Mouse (Mus musculus): ENCODE data around the gene Hdac4. TPM values are rescaled to one million over a fixed set of nuclear protein-coding genes. Genes with fewer than 3 reads are reported as not detected.

The Hdac4 gene
- polyA plus RNA-seq, 1 experiment, result 30.0 TPM

DNA sequence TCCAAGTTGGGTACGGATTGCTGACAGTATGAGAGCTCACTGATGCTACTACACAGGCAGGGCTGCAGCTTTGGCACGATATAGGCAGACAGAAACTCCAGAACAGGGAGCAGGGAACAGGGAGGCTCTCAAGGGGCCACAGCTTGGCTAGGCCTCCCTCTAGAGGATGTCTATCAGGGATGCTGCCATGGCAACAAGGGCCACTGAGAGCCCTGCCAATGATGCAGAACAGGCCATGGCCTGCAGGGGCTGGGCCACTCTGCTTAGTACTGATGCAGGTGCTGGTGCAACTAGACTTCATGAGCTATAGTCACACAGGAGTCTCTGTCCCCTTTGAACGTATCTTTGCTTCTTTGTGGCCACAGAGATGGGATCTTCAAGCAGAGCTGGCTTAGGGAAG, 217.1 kb downstream of the Hdac4 start:
- TF ChIP-seq POLR2A (IDR thresholded peaks at IDR 0.05; ENCODE audit: low read depth, low read length), result no peak
- no peak for TF ChIP-seq CTCF (IDR thresholded peaks at IDR 0.05; ENCODE audit: borderline replicate concordance, insufficient read depth, low read length)
- Histone ChIP-seq H3K27ac (ENCODE audit: insufficient read depth, low read length) (no peak overlapping the region), H3K4me3 (ENCODE audit: insufficient read depth, low read length) (no peak overlapping the region), H3K4me1 (ENCODE audit: control insufficient read depth, insufficient read depth, low read length) (no peaks in the 10 kb centered on the region)

DNA sequence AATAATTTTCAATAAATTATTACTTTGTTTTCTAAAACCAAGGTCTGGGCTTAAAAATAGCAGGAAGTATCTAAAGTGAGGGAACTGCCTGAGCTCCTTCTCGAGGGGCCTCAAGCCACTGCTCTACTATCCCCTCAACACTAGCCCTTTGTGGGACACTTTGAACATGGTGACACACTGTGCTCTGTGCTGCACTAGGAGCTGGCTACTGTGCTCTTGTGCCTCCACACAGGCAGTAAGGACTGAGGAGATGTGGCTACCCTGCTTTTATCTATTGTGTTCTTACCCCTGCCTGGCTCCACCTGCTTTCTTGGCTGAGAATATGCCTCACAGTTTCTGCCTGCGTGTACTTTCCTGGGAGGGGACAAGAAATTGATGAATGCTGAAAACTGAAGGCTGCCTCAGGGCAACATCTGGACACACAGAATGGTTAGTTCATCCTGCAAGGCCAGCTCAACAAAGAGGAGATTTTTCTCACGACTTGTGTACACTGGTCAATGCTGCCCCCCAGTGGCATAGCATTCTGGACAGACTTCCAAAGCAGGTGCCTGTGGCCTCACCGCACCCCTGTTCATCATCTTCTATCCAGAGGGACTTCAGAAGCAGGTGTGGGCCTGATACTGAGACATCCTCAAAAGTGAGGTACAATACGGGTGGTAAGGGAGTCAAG, 226.7 kb downstream of the Hdac4 start:
- TF ChIP-seq CTCF (IDR thresholded peaks at IDR 0.05; ENCODE audit: borderline replicate concordance, insufficient read depth, low read length), result peak; percentile 50; the same call in 1 of the 2 replicates
- no peak for TF ChIP-seq POLR2A (IDR thresholded peaks at IDR 0.05; ENCODE audit: low read depth, low read length)
- Histone ChIP-seq H3K4me3 (ENCODE audit: insufficient read depth, low read length) (no peak overlapping the region), H3K27ac (ENCODE audit: insufficient read depth, low read length) (no peak overlapping the region), H3K4me1 (ENCODE audit: control insufficient read depth, insufficient read depth, low read length) (no peaks in the 10 kb centered on the region)

- TF ChIP-seq CTCF (IDR thresholded peaks at IDR 0.05; ENCODE audit: borderline replicate concordance, insufficient read depth, low read length) (no peak), POLR2A (IDR thresholded peaks at IDR 0.05; ENCODE audit: low read depth, low read length) (no peak)
- no peak overlapping the region for H3K27ac ChIP-seq (ENCODE audit: insufficient read depth, low read length)
- no peak overlapping the region for H3K4me3 ChIP-seq (ENCODE audit: insufficient read depth, low read length)
- no peaks in the 10 kb centered on the region for H3K4me1 ChIP-seq (ENCODE audit: control insufficient read depth, insufficient read depth, low read length)
These were observed 228.5 kb downstream of the Hdac4 start for GRCm38 (mm10) chr1:91967041-91967440.

- TF ChIP-seq POLR2A (IDR thresholded peaks at IDR 0.05; ENCODE audit: low read depth, low read length) (no peak), CTCF (IDR thresholded peaks at IDR 0.05; ENCODE audit: borderline replicate concordance, insufficient read depth, low read length) (no peak)
- Histone ChIP-seq H3K4me1 (ENCODE audit: control insufficient read depth, insufficient read depth, low read length) (no peaks in the 10 kb centered on the region), H3K27ac (ENCODE audit: insufficient read depth, low read length) (no peak overlapping the region), H3K4me3 (ENCODE audit: insufficient read depth, low read length) (no peak overlapping the region)
These were observed 230.8 kb downstream of the Hdac4 start for GRCm38 (mm10) chr1:91964486-91965335.

DNA sequence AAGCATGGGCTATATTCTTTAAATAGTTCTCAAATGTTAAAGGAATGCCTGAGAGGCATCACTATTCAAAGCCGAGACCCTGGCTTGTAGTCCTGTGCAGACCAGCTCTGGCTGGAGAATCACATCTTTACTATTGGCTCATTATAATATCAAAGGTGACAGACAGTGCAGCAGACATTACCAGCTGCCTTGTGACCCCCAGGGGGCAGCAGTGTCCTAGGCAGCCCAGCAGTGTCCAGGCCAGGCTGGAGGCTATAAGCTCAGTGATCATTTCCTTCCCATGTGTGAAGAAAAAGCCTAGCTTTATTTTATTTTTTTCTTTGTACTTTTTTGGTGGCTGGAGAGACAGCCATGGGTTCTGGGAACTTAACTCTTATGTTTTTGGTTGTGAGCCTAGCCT, 233.2 kb downstream of the Hdac4 start:
- Histone ChIP-seq H3K27ac (ENCODE audit: insufficient read depth, low read length) (no peak overlapping the region), H3K4me3 (ENCODE audit: insufficient read depth, low read length) (no peak overlapping the region), H3K4me1 (ENCODE audit: control insufficient read depth, insufficient read depth, low read length) (no peaks in the 10 kb centered on the region)
- TF ChIP-seq POLR2A (IDR thresholded peaks at IDR 0.05; ENCODE audit: low read depth, low read length) (no peak), CTCF (IDR thresholded peaks at IDR 0.05; ENCODE audit: borderline replicate concordance, insufficient read depth, low read length) (peak; percentile 88)

DNA sequence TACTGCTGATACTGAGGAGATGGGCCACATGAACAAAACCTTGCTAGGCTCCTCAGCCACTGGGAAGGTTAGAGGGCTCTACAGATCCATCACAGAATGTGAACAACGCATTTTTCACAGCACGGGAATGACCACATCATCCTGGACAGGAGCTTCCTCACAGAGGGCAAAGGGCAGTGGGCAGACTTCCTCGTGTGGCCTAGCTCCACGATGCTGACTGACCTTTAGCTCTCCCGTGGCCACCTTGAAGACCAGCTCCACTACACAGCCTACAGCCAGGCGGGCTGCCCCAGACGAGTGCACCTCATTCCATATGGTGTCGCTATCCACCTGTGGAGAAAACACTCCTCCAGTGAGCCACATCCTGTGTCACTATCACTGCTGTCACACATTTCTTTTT, 234.3 kb downstream of the Hdac4 start:
- no peak overlapping the region for H3K27ac ChIP-seq (ENCODE audit: insufficient read depth, low read length)
- peaks cover 1% of the 10 kb centered on the region for H3K4me1 ChIP-seq (ENCODE audit: control insufficient read depth, insufficient read depth, low read length)
- TF ChIP-seq CTCF (IDR thresholded peaks at IDR 0.05; ENCODE audit: borderline replicate concordance, insufficient read depth, low read length), result no peak
- no peak for TF ChIP-seq POLR2A (IDR thresholded peaks at IDR 0.05; ENCODE audit: low read depth, low read length)
- no peak overlapping the region for H3K4me3 ChIP-seq (ENCODE audit: insufficient read depth, low read length)

GRCm38 (mm10) chr1:91959891-91960290, 235.6 kb downstream of the Hdac4 start:
- TF ChIP-seq POLR2A (IDR thresholded peaks at IDR 0.05; ENCODE audit: low read depth, low read length), result no peak
- Histone ChIP-seq H3K4me1 (ENCODE audit: control insufficient read depth, insufficient read depth, low read length) (peaks cover 10% of the 10 kb centered on the region), H3K4me3 (ENCODE audit: insufficient read depth, low read length) (no peak overlapping the region), H3K27ac (ENCODE audit: insufficient read depth, low read length) (no peak overlapping the region)

DNA sequence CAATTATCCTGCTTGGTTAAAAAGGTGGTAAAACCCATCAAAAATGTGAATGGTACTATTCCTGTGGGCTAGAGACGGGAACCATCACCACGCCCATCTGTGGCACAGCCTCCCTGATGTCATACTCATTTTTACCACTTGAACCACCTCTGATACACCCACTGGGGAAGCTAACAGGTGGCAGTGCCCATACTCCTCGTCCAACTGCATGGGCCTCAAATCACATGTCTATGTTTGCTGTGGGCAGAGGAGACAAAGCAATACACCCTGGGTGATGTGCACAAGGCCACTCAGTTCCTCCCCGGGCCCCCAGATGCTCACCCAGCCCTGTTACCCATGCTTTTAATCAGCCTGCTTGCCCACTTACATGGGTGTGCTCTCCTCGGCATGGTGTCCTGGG, 236.5 kb downstream of the Hdac4 start:
- no peak overlapping the region for H3K4me3 ChIP-seq (ENCODE audit: insufficient read depth, low read length)
- H3K27ac ChIP-seq (ENCODE audit: insufficient read depth, low read length), result no peak overlapping the region
- TF ChIP-seq POLR2A (IDR thresholded peaks at IDR 0.05; ENCODE audit: low read depth, low read length), result no peak
- no peak for TF ChIP-seq CTCF (IDR thresholded peaks at IDR 0.05; ENCODE audit: borderline replicate concordance, insufficient read depth, low read length)
- peaks cover 10% of the 10 kb centered on the region for H3K4me1 ChIP-seq (ENCODE audit: control insufficient read depth, insufficient read depth, low read length)

GRCm38 (mm10) chr1:91956229-91956628, 239.3 kb downstream of the Hdac4 start:
- Histone ChIP-seq H3K4me3 (ENCODE audit: insufficient read depth, low read length) (no peak overlapping the region), H3K4me1 (ENCODE audit: control insufficient read depth, insufficient read depth, low read length) (peaks cover 10% of the 10 kb centered on the region), H3K27ac (ENCODE audit: insufficient read depth, low read length) (peak overlapping the region; percentile 60; the same call in 1 of the 2 replicates)
- TF ChIP-seq POLR2A (IDR thresholded peaks at IDR 0.05; ENCODE audit: low read depth, low read length), result no peak
- no peak for TF ChIP-seq CTCF (IDR thresholded peaks at IDR 0.05; ENCODE audit: borderline replicate concordance, insufficient read depth, low read length)

- Histone ChIP-seq H3K27ac (ENCODE audit: insufficient read depth, low read length) (peak overlapping the region; percentile 8; the same call in 1 of the 2 replicates), H3K4me1 (ENCODE audit: control insufficient read depth, insufficient read depth, low read length) (peaks cover 10% of the 10 kb centered on the region), H3K4me3 (ENCODE audit: insufficient read depth, low read length) (no peak overlapping the region)
- no peak for TF ChIP-seq POLR2A (IDR thresholded peaks at IDR 0.05; ENCODE audit: low read depth, low read length)
These were observed 240.5 kb downstream of the Hdac4 start for GRCm38 (mm10) chr1:91954954-91955353.
